Mouse (Mus musculus): ENCODE measurements around the gene 1700001P01Rik.

1700001P01Rik gene

DNA sequence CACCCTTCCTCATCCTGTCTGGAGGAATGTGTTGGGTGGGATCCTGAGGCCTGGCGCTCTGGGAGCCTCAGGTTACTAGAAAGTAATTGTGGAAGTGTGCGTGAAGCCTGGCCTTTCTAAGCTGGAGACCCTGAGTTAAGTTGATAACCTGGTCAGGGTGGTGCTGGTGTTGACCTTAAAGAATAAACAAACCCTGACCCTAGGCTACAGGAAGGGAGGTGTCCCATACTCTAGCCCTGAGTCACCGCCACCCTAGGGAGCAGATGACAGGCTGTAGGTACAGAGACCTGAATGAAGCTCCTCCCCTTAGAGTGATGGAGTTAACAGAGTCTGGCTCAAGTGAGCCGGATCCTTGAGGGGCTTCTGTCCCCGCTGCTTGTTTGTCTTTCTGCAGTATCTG, 28.1 kb upstream of the 1700001P01Rik start:
- no peak for TF ChIP-seq GATA4 (IDR thresholded peaks at IDR 0.05; ENCODE audit: insufficient replicate concordance, low read length)

DNA sequence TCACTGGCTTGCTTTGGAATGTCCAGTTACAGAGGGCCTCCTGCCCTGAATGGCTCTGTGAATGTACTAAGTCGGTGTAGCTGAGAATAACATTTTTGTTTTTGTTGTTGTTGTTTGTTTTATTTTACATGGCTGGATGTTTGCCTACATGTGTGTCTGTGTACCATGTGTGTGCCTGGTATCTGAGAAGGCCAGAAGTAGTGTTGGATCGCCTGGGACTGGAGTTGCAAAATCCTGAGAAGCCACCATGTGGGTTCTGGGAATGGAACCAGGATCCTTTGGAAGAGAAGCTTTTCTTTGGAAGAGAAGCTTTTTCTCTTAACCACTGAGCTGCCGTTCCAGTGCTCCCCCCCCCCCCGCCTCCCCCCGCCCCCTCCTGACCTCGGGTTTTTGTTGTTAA, 26.8 kb upstream of the 1700001P01Rik start:
- no peak for TF ChIP-seq GATA4 (IDR thresholded peaks at IDR 0.05; ENCODE audit: insufficient replicate concordance, low read length)

DNA sequence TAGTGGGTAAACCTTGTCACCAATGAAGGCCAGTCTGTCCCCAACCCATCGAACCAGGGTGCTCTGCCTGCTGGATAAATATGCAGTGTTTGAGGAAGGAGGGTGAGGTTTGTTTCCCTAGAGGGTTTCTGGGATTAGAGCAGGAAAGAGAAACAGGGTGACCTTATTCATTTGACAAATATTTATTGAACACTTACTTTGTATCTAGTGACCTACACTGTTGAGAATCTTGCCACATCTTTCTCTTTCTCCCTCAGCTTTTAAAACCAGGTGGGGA, 26.4 kb upstream of the 1700001P01Rik start:
- no peak for TF ChIP-seq GATA4 (IDR thresholded peaks at IDR 0.05; ENCODE audit: insufficient replicate concordance, low read length)

DNA sequence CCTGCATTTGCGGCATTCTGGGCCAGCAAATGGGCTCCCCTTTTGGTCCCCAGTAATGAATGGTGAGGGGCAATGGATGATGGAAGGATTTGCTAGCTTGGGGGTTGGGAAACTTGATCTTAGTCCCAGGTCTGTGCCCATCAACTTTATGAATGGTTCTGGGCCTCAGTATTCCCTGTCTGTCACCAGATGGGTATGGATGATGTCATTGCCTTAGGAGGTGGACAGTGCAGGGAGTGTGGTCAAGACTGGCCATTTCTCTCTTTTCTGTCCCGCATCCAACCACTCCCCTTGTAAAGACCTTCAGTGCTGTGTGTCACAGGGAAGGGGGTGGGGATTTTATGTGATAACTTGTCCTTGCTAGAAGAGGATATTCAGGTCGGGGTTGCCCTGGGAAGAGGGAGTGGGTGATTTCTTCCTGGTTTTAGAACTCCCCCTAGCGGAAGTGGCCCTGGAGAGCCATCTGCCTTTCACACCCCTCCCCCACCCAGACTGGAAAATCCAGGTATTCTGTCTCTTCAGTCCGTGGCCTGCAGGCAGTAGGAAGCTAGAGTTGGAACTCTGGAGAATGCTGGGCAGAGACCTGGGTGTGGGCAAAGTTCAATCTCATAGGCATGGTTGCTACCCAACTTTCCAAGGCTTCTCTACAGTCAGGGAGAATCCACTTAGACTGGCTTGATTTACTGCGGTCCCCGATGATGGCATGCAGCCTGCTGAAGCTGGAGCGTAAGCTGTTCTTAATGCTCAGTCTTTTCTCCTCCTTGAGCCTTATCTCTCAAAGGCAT, 25.9 kb upstream of the 1700001P01Rik start:
- TF ChIP-seq GATA4 (IDR thresholded peaks at IDR 0.05; ENCODE audit: insufficient replicate concordance, low read length): no peak

DNA sequence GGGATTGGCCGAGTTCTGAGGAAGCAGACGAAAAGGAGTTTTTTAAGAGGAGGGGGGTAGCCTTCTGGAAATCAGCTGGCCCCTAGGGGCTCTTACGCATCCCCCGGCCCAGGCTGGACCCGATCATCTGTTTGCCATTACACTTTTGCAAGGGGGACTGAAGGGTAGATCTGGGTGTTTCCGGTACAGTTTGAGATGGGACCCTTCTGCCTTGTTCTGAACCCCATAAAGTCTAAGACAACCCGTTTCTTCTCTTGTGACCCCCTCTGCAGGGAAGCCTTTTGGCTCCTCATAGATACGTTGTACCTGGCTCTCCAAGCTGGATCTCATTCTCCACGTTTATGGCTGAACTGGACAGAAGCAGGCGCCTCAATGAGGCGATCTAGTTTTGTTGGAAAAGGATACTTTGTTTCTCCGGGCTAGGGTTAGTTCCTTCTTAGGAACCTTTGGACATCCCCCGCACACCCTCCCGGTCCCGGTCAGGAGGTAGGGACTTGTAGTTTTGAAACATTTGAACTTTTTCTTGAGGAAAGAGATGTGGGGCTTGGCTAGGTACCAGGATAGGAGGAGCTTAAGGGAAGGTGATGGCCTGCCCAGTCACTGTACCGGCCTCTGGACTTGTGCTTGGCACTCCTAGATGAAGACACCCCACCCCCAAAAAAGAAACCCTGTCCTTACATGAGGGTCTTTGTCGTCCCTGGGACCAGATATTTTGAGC, 25.1 kb upstream of the 1700001P01Rik start:
- TF ChIP-seq GATA4 (IDR thresholded peaks at IDR 0.05; ENCODE audit: insufficient replicate concordance, low read length): no peak

DNA sequence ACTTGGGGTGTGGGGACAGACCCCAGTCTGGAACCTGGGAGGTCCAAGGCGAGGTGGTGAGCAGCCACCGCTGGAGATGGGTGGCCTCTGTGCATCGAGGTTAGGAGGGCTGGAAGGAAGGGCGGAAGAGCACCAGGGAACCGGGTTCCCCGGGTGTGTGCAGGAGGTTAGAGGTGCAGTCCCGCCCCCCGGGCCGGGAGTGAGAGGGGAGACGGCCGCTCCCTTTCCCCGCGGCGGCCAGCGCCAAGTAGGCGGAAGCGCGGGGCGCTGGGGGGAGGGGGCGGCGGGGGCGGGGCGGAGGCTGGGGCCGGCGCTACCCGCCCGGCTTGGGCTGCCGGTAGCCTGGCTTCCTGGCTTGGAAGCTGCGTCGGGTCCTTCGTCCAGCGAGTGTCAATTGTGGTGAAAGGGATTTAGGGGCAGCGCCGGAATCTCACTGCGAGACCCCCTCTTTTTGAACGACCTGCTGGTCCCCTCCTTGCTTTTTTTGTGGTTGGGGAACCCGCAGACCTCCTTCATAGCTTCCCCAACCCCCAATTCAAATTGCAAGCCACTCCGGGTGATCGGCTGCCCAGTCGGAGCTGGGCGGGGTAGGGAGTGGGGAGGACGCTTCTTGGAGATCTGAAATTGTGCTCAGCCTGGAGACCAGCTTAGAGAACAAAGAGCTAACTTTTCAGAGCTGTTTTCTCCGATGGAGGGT, 24.4 kb upstream of the 1700001P01Rik start:
- TF ChIP-seq GATA4 (IDR thresholded peaks at IDR 0.05; ENCODE audit: insufficient replicate concordance, low read length): no peak

DNA sequence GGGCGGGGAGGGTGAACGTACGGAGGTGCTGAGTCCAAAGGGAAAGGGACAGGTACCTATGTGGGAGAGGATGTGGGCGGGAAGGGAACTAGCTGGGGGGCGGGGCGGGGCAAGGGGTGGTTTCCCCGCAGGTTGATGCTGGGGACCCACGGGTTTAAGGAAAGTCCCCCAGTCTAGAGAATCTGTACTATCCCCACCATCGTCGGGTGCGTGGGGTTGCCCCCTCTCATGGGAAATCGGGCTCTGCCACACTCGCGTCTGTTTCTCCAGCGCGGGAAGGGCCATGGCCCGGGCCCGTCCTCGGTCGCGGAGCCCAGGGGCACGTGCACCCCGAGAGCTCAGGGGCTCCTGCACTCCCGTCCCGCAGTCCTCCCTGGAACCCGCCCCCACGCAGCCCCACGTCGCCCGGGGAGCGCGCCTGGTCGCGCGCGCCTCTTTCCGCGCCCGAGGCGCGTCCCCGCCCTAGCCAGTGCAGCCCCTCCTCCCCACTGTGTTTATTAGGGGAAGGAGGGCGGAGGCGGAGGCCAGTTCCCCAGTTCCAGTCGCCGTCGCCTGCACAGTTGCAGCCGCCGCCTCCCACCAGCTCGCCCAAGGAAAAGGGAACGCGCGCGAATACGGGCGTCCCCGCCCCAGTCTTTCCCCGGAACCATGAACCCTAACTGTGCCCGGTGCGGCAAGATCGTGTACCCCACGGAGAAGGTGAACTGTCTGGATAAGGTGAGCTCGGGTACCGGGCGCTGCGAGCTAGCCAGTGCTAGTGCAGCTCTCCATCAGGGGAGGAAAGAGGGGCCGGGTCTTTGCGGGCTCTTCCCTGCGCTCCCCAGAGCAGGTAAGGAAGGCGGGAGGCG, 23.7 kb upstream of the 1700001P01Rik start:
- 0 out of 2 replicates have a peak, but pooled peaks have one; percentile 11 for TF ChIP-seq GATA4 (IDR thresholded peaks at IDR 0.05; ENCODE audit: insufficient replicate concordance, low read length)

DNA sequence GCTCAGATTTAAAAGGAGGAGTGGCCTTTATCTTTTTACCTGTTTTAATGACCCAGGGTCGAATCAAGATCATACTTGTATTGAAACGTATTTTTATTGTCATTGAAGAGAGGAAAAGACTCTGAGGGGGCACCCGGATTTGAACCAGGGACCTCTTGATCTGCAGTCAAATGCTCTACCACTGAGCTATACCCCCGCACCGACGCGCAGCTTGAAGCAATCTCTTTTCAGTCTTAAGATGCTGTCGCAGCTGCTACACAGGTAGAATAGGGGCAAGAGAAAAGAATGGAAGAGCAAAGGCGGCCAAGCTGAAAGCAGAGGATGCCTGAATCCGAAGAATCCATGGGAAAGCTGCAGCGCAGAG, 23.0 kb upstream of the 1700001P01Rik start, which contains the start of gene Lasp1:
TSS of gene Lasp1 (plus strand) at position 219 of the 364 bp plus-strand sequence.
- TF ChIP-seq GATA4 (IDR thresholded peaks at IDR 0.05; ENCODE audit: insufficient replicate concordance, low read length): no peak

DNA sequence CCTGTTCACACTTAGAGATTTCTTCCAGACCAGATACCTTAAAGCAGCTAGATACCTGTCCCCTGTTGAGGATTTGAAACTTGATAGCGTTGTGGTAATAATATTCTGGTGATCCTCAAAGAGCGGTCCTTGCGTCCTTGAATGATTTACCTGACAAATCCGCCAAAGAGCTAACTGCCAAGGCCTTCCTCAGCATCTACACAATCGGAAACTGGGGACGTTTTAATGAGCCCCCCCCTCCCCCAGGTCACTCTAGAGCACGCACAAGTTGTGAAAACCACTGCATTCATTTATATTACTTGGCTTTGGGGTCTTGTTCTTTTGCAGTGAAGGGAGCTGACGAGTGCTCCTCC, 22.3 kb upstream of the 1700001P01Rik start:
- TF ChIP-seq GATA4 (IDR thresholded peaks at IDR 0.05; ENCODE audit: insufficient replicate concordance, low read length): no peak

DNA sequence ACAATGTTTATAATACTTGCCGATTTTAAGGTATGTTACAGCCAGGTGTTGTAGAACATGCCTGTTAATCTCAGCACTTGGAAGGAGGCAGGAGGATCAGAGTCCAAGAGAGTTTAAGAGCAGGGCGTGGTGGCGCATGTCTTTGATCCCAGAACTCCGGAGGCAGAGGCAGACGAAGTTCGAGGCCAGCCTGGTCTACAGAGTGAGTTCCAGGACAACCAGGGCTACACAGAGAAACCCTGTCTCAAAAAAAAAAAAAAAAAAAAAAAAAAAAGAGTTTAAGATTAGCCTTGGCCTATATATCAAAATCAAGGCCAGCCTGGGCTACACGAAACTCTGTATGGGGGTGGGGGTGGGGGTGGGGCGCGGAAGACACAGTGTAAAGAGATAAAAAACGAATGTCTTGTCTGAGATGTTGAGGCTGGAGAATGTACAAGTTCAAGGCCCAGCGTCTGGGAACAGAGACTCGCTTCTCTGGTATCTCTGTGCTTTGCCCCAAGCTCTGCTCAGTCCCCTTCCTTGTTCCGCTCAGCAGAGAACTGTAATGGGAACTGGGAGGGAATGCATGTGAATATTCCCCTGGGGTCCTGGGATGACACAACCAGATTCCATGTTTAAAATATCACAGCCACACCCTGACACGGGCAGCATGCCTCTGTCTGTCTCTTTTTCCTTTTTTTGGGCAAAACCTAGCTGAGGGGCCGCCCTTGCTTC, 21.8 kb upstream of the 1700001P01Rik start:
- no peak for TF ChIP-seq GATA4 (IDR thresholded peaks at IDR 0.05; ENCODE audit: insufficient replicate concordance, low read length)

DNA sequence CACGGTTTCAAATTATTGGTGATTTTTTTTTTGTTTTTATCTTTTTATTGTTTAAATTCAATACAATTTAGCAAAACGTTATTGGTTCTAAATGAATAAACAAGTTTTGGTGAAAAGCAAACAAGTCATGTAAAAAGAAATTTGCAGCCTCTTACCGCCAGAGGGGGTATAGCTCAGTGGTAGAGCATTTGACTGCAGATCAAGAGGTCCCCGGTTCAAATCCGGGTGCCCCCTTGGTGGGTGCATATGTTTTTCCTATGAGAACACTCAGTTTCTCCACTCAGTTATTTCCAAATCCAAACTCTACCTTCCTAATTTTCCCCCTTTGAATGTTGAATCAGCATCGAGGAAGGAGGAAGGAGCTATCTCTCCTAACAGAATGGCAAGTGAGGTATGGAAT, 21.2 kb upstream of the 1700001P01Rik start:
- no peak for TF ChIP-seq GATA4 (IDR thresholded peaks at IDR 0.05; ENCODE audit: insufficient replicate concordance, low read length)

DNA sequence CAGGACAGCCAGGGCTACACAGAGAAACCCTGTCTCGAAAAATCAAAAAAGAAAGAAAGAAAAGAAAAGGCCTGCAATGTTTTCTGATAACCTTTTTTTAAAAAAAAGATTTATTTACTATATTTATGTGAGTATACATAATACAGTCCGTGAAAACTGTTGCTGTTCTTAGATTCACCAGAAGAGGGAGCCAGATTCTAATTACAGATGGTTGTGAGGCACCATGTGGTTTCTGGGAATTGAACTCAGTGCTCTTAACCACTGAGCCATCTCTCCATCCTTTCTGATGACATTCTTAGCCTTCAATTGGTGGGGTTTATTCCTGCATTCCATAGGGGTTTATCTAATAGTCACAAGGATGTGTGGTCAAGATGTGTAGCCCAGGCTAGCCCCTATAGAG, 17.4 kb upstream of the 1700001P01Rik start:
- no peak for TF ChIP-seq GATA4 (IDR thresholded peaks at IDR 0.05; ENCODE audit: insufficient replicate concordance, low read length)

DNA sequence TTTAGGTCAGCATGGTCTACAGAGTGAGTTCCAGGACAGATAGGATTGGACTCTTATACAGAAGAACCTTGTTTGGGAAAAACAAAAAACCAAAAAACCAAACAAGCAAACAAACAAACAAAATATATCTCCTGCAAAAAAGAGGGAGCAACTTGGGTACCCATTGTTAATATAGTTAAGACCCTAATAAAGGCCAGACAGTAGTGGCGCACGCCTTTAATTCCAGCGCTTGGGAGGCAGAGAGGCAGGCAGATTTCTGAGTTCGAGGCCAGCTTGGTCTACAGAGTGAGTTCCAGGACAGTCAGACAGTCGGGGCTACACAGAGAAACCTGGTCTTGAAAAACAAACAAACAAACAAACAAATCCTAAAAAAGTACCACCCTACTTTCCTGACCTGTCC, 14.0 kb upstream of the 1700001P01Rik start:
- TF ChIP-seq GATA4 (IDR thresholded peaks at IDR 0.05; ENCODE audit: insufficient replicate concordance, low read length): no peak

DNA sequence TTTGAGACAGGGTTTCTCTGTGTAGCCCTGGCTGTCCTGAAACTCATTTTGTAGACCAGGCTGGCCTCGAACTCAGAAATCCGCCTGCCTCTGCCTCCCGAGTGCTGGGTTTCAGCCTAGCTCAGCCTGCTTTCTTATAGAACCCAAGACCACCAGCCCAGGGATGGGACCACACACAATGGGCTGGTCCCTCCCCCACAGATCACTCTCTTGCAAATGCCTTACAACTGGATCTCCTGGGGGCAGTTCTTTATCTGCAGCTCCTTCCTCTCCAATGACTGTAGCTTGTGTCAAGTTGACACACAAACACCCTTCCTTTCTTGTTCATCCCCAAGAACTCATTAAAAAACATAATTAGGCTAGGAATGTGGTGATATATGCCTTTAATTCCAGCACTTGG, 12.2 kb upstream of the 1700001P01Rik start:
- TF ChIP-seq GATA4 (IDR thresholded peaks at IDR 0.05; ENCODE audit: insufficient replicate concordance, low read length): no peak

DNA sequence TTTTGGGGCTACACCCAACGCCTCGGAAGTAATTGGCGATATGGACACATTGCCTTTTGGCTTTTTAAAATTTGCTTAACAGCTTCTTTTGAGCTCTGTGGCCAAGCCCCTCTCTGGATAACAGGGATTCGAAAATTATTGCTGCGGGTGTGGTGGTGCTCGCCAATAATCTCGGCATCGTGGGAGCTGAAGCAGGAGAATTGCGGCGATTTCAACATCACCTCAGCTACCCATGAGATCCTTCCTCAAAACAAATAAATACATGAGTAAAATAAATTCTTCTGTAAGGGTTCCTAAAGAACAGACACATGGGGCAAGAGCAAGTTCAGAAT, 6.8 kb upstream of the 1700001P01Rik start:
- no peak for TF ChIP-seq GATA4 (IDR thresholded peaks at IDR 0.05; ENCODE audit: insufficient replicate concordance, low read length)
